Mouse (Mus musculus) hindbrain, embryonic 16.5 days (tissue): ENCODE results near the gene Pkd1. TPM values are rescaled to one million over a fixed set of nuclear protein-coding genes. Genes with fewer than 3 reads are reported as not detected.

Source experiments
- ATAC-seq: fragments of 200-750 bp; cut with Nextera tagmentation; 2 replicates; pipeline ENCODE4 v1.8.0; 2017; ENCODE audit warnings: moderate TSS enrichment, moderate library complexity
- H3K27ac ChIP-seq: fragments of 300-500 bp; sonication (generic); 2 replicates; pipeline ENCODE4 v1.5.1; 2014; ENCODE audit warnings: low read depth, mild to moderate bottlenecking, control low read depth, low read length, moderate library complexity
- H3K27me3 ChIP-seq: fragments of 300-500 bp; sonication (generic); replicated peaks from 2 replicates; pipeline ENCODE4 v1.6.1; 2014; ENCODE audit warnings: low read length; ENCODE audit not compliant: control insufficient read depth, insufficient read depth
- H3K36me3 ChIP-seq: fragments of 300-500 bp; sonication (generic); 2 replicates; pipeline ENCODE4 v1.6.1; 2014; ENCODE audit warnings: mild to moderate bottlenecking, low read length, moderate library complexity, mixed read lengths; ENCODE audit not compliant: control insufficient read depth, insufficient read depth
- H3K4me1 ChIP-seq: fragments of 300-500 bp; sonication (generic); 2 replicates; pipeline ENCODE4 v1.6.1; 2014; ENCODE audit warnings: low read depth, low read length; ENCODE audit not compliant: control insufficient read depth, insufficient read depth
- H3K4me2 ChIP-seq: fragments of 300-500 bp; sonication (generic); 2 replicates; pipeline ENCODE4 v1.6.1; 2014; ENCODE audit warnings: mild to moderate bottlenecking, low read length, control low read depth, moderate library complexity
- H3K4me3 ChIP-seq: fragments of 300-500 bp; sonication (generic); 2 replicates; pipeline ENCODE4 v1.5.1; 2014; ENCODE audit warnings: mild to moderate bottlenecking, low read length, control low read depth, moderate library complexity
- H3K9ac ChIP-seq: fragments of 300-500 bp; sonication (generic); 2 replicates; pipeline ENCODE4 v1.6.1; 2014; ENCODE audit warnings: low read depth, mild to moderate bottlenecking, control low read depth, low read length, moderate library complexity
- H3K9me3 ChIP-seq: fragments of 300-500 bp; sonication (generic); 2 replicates; pipeline ENCODE4 v1.6.1; 2014; ENCODE audit warnings: mild to moderate bottlenecking, low read length, moderate library complexity; ENCODE audit not compliant: control insufficient read depth
- WGBS: fragments of 180-500 bp; shearing (Covaris S2); extraction: QIAGEN DNeasy Blood & Tissue Kit; methylation state at CpG from one replicate; pipeline ENCODE4 v1.1.7; 2014; 5-methylcytosine and 5-hydroxymethylcytosine counted together
- polyA plus RNA-seq: library from polyadenylated mRNA; unstranded; fragments of >200 nt; fragmentation: Nextera tagmentation; extraction: Ambion mirVana; gene quantifications from 2 replicates; pipeline ENCODE4 v1.2.1, GENCODE M21; 2015

Gene Pkd1
- polyA plus RNA-seq, 1 experiment from 2014 or later = 26.8 TPM

DNA sequence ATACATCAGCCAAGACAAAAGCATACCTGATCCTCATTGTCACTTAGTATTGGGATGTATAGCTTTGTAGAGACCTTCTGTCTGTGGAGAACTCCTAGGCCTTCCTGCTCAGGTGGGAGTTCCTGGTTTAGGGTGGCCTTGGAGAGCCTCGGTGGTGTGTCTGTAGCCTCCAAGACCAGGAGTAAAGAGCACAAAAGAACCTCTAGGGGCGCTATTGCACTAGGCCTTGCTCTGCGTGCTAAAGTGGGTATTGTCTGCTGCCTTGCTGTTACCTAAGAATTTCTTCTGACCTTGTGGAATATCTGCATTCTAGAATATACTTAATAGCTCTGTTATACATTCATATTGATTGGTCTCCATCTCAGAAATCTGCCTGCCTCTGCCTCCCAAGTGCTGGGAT lies 9.3 kb upstream of the Pkd1 start:
- Histone ChIP-seq H3K9ac (no peak overlapping the region), H3K27me3 (no peaks in the 10 kb centered on the region), H3K4me2 (no peak overlapping the region), H3K36me3 (no peaks in the 10 kb centered on the region), H3K4me3 (no peak overlapping the region), H3K4me1 (peaks cover 4% of the 10 kb centered on the region), H3K27ac (no peak overlapping the region), H3K9me3 (no peaks in the 10 kb centered on the region)
- no peak for ATAC-seq
- 5% methylated on average over 3 of the region's 3 CpGs for WGBS

DNA sequence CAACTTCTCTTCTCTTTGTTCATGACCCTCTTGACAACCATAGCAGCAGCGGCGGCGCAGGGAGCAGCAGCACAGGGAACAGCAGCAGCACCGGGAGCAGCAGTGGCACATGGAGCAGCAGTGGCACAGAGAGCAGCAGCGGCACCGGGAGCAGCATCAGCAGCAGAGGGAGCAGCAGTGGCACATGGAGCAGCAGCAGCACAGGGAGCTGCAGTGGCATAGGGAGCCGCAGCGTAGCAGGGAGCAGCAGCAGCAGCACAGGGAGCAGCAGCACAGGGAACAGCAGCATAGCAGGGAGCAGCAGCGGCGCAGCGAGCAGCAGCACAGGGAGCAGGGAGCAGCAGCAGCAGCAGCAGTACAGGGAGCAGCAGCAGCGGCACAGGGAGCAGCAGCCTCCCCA lies 5.0 kb upstream of the Pkd1 start:
- peaks cover 5% of the 10 kb centered on the region; the same call in 1 of the 2 replicates for H3K4me1 ChIP-seq
- no peaks in the 10 kb centered on the region for H3K36me3 ChIP-seq
- peak overlapping the region; percentile 2; the same call in 1 of the 2 replicates for H3K9ac ChIP-seq
- no peaks in the 10 kb centered on the region for H3K9me3 ChIP-seq
- whole genome bisulfite sequencing = 17% methylated on average over 12 of the region's 12 CpGs
- H3K27me3 ChIP-seq = 0 out of 2 replicates have a peak, but pooled peaks cover 3% of the 10 kb centered on the region
- ATAC-seq = no peak
- peak overlapping the region; percentile 30; the same call in 1 of the 2 replicates for H3K4me2 ChIP-seq
- H3K4me3 ChIP-seq = no peak overlapping the region
- no peak overlapping the region for H3K27ac ChIP-seq

DNA sequence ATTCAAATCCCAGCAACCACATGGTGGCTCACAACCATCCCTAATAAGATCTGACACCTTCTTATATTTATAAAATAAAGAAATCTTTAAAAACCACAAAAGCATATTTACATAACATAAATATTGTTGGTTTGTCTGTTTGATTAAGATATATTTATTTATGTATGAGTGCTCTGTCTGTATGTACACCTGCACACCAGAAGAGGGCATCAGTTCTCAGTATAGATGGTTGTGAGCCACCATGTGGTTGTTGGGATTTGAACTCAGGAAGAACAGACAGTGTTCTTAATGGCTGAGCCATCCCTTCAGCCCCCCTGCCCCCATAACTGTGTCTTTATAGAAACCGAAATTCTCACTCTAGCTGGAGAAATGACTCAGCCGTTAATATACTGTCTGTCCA lies 4.4 kb upstream of the Pkd1 start:
- Histone ChIP-seq H3K4me3 (no peak overlapping the region), H3K9me3 (no peaks in the 10 kb centered on the region), H3K9ac (no peak overlapping the region), H3K27me3 (0 out of 2 replicates have a peak, but pooled peaks cover 3% of the 10 kb centered on the region), H3K4me2 (no peak overlapping the region), H3K27ac (no peak overlapping the region), H3K4me1 (peaks cover 5% of the 10 kb centered on the region; the same call in 1 of the 2 replicates), H3K36me3 (no peaks in the 10 kb centered on the region)
- no peak for ATAC-seq
- 90% methylated on average over 2 of the region's 2 CpGs for WGBS

DNA sequence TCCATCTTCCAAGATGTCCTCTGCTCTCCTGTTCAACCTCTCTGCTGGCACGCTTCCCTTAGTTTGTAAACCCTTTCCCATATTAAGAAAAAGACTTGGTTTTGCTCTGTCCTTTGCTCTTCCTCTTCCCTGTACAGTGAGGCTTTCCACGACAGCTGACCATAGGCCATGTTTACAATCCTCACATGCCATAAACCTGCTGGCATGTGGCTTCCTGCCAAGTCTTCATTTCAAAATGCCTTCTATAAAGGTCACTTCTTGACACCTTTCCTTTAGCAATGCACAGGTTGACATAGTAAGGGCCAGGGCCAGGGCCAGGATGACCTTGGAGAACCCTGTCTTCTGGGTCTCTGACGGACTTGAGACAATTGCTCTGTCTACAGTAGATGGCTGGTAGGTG lies 3.4 kb upstream of the Pkd1 start:
- H3K9ac ChIP-seq = no peak overlapping the region
- no peak overlapping the region for H3K4me2 ChIP-seq
- H3K27ac ChIP-seq = no peak overlapping the region
- no peak for ATAC-seq
- 80% methylated on average over 3 of the region's 3 CpGs for WGBS
- H3K4me3 ChIP-seq = no peak overlapping the region
- no peaks in the 10 kb centered on the region for H3K9me3 ChIP-seq
- H3K36me3 ChIP-seq = no peaks in the 10 kb centered on the region
- peaks cover 8% of the 10 kb centered on the region for H3K4me1 ChIP-seq
- H3K27me3 ChIP-seq = 0 out of 2 replicates have a peak, but pooled peaks cover 3% of the 10 kb centered on the region

DNA sequence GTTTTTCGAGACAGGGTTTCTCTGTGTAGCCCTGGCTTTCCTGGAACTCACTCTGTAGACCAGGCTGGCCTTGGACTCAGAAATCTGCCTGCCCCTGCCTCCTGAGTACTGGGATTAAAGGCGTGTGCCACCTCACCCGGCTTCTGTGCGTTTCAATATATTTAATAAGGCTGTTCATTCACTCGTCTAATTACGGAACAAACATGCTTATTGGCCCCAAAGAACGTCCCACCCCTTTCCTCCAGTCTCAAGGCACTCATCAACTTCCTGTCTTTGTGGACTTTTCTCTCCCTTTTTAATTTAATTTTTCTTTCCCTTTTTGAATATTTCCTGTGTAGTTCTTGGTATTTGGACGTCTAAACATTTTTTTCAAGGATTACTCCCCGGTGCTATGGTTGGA lies 1.2 kb upstream of the Pkd1 start:
- H3K4me3 ChIP-seq = peak overlapping the region; percentile 89
- 0 out of 2 replicates have a peak, but pooled peaks cover 3% of the 10 kb centered on the region for H3K27me3 ChIP-seq
- no peaks in the 10 kb centered on the region for H3K9me3 ChIP-seq
- WGBS = 32% methylated on average over 9 of the region's 9 CpGs
- no peak for ATAC-seq
- no peak overlapping the region for H3K9ac ChIP-seq
- no peak overlapping the region for H3K27ac ChIP-seq
- H3K4me2 ChIP-seq = peak overlapping the region; percentile 88
- no peaks in the 10 kb centered on the region for H3K36me3 ChIP-seq
- H3K4me1 ChIP-seq = peaks cover 27% of the 10 kb centered on the region

DNA sequence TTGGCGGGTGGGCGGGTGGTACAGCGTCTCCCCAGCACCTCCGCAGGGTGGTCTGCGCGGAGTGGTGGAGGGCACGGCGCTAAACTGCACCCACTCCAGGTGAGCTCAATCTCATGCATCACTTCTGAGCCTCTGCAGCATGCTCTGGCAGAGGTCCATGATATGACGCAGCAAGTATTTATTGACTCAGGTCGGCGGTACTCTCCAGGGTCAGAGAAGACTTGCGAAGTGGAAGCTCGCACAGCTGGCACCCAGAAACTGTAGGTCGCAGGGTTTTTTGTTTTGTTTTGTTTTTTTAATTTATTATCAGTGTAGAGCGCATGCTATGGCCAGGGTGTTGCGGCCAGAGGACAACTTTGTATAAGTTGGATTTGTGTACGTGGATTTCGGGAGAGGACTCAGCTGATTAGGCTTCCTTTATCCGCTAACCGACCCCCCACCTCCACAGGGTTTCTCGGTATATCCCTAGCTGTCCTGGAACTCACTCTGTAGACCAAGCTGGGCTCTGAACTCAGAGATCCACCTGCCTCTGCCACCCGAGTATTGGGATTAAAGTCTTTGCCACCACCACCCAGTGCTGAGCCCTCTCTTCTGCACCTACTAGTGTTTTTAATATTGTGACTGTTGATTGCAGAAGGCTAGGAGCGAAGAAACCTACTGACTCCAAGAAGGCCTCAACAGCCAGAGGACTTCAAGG lies 565 bp upstream of the Pkd1 start:
- H3K27ac ChIP-seq = peak overlapping the region; percentile 49
- peak overlapping the region; percentile 96 for H3K9ac ChIP-seq

DNA sequence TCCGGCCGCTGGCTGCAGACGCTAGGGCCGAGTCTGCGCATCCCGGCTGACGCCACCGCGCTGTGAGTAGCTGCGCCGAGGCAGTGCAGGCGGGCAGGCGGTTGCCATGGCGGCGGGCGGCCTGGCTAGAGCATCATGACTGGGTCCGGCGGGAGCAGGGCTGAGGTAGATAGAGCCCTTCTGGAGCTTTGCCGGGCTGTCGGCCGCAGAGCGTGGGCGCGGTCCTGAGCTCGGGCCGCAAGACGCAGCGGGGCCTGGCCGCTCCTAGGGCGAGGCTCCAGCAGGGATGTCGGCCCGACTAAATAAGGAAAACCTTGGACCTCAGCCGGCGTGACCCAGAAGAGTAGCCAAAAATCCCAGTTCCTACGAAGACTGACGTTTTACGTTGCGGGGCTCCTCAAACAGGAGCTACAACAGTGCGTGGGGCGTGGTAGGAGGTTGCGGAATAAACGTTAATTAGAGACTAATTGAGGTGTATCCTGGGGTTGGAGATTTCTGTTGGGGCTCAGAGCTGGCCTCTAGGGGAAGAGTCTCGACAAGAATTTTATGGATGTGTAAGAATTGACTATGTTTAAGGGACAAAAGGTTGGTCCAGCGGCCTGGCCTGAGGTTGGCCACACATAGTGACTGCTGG lies 899 bp downstream of the Pkd1 start:
- H3K36me3 ChIP-seq = no peaks in the 10 kb centered on the region
- no peaks in the 10 kb centered on the region for H3K9me3 ChIP-seq
- under 1% methylated on average over 44 of the region's 44 CpGs for WGBS

More for the DNA sequence above, 565 bp upstream of the Pkd1 start:
- H3K36me3 ChIP-seq = no peaks in the 10 kb centered on the region
- 0 out of 2 replicates have a peak, but pooled peaks cover 3% of the 10 kb centered on the region for H3K27me3 ChIP-seq
- peak overlapping the region; percentile 89 for H3K4me3 ChIP-seq
- peaks cover 27% of the 10 kb centered on the region for H3K4me1 ChIP-seq
- no peaks in the 10 kb centered on the region for H3K9me3 ChIP-seq
- H3K4me2 ChIP-seq = peak overlapping the region; percentile 88
- WGBS = 5% methylated on average over 23 of the region's 23 CpGs
- peak; percentile 29 for ATAC-seq

DNA sequence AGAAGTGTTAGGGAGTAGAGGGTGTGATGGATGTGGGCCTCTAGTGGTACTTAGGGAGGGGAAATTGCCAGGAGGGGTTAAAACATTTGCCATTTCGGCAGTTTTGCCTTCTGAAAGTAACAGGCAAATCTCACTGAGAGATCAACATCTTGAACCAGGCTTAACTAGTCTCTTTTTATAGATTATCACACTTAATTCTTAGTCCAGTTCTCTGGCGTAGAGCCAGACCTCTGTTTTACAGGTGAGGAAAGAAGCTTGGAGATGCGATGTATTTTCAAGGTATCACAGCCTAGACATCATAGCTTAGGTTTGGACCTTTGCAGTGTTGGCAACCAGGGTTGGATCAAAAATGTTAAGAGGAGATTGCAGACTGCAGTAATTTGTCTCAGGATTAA lies 1.4 kb downstream of the Pkd1 start:
- 0 out of 2 replicates have a peak, but pooled peaks cover 3% of the 10 kb centered on the region for H3K27me3 ChIP-seq

More for the DNA sequence above, 899 bp downstream of the Pkd1 start:
- H3K27me3 ChIP-seq = 0 out of 2 replicates have a peak, but pooled peaks cover 3% of the 10 kb centered on the region
- peak; percentile 74 for ATAC-seq
- H3K27ac ChIP-seq = peak overlapping the region; percentile 95
- peaks cover 27% of the 10 kb centered on the region for H3K4me1 ChIP-seq
- H3K4me2 ChIP-seq = peak overlapping the region; percentile 88
- H3K9ac ChIP-seq = peak overlapping the region; percentile 96
- peak overlapping the region; percentile 89 for H3K4me3 ChIP-seq

DNA sequence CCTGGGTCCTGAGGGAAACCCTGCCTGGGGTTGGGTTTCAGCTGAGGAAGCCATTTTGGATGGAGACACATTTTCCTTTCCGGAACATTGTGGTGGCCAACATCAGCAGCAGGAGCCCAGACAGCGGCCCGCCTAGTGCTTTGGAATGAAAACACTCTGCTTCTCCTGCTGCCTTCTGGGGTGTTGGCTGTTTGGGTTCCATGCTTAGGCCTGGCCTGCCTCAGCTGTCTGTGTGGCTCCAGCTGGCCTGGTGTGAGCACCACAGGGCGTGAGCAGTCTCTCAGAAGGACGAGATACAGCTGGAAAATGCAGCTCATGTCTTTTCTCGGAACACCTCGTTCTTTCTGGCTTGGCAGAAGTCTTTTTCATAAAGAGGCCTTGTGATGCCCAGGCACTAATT lies 7.5 kb downstream of the Pkd1 start:
- Histone ChIP-seq H3K36me3 (no peaks in the 10 kb centered on the region), H3K4me2 (no peak overlapping the region), H3K27ac (no peak overlapping the region), H3K4me3 (no peak overlapping the region), H3K9me3 (no peaks in the 10 kb centered on the region), H3K27me3 (no peaks in the 10 kb centered on the region), H3K4me1 (peaks cover 22% of the 10 kb centered on the region), H3K9ac (no peak overlapping the region)
- WGBS = 86% methylated on average over 7 of the region's 7 CpGs
- ATAC-seq = no peak

More for the DNA sequence above, 1.4 kb downstream of the Pkd1 start:
- no peak for ATAC-seq
- H3K27ac ChIP-seq = peak overlapping the region; percentile 95; the same call in 1 of the 2 replicates
- no peaks in the 10 kb centered on the region for H3K9me3 ChIP-seq
- H3K4me3 ChIP-seq = peak overlapping the region; percentile 89
- H3K4me1 ChIP-seq = peaks cover 27% of the 10 kb centered on the region
- H3K9ac ChIP-seq = peak overlapping the region; percentile 96
- H3K4me2 ChIP-seq = peak overlapping the region; percentile 88
- WGBS = 55% methylated on average over 3 of the region's 3 CpGs
- H3K36me3 ChIP-seq = no peaks in the 10 kb centered on the region
